Mouse (Mus musculus): ENCODE measurements at regions not wholly inside any gene's neighbourhood (a gene's known extent, or its start where the extent isn't known, plus 50 kb on each side); places are given as distances from the start of the nearest gene placed in this dataset.

- DNase-seq (ENCODE audit: low spot score) (no peak), ATAC-seq (ENCODE audit: low FRiP score, low TSS enrichment) (no peak; the same call in 1 of the 2 replicates)
- Histone ChIP-seq H3K27me3 (ENCODE audit: control insufficient read depth, insufficient read depth, low read length) (no peaks in the 10 kb centered on the region), H3K9me3 (ENCODE audit: control insufficient read depth, low read length) (no peaks in the 10 kb centered on the region), H3K9ac (ENCODE audit: low read length) (no peak overlapping the region), H3K27ac (replicated peaks) (no peak overlapping the region), H3K4me3 (ENCODE audit: low read depth, low read length) (no peak overlapping the region), H3K4me1 (replicated peaks; ENCODE audit: control insufficient read depth, insufficient read depth) (no peaks in the 10 kb centered on the region), H3K4me2 (replicated peaks; ENCODE audit: low read depth) (no peak overlapping the region), H3K36me3 (ENCODE audit: control insufficient read depth, insufficient read depth, low read length) (no peaks in the 10 kb centered on the region)
- 52% methylated on average over 17 of the region's 17 CpGs for WGBS
- TF ChIP-seq CTCF (IDR thresholded peaks at IDR 0.05; ENCODE audit: low read depth) (no peak), EP300 (optimal IDR thresholded peaks at IDR 0.05) (no peak)
These were observed 771.7 kb upstream of the Car8 start for GRCm38 (mm10) chr4:9010381-9011128.

- DNase-seq (ENCODE audit: low spot score) (no peak), ATAC-seq (ENCODE audit: low FRiP score, low TSS enrichment) (no peak)
- Histone ChIP-seq H3K9ac (ENCODE audit: low read length) (no peak overlapping the region), H3K4me1 (replicated peaks; ENCODE audit: control insufficient read depth, insufficient read depth) (no peaks in the 10 kb centered on the region), H3K9me3 (ENCODE audit: control insufficient read depth, low read length) (no peaks in the 10 kb centered on the region), H3K27ac (replicated peaks) (no peak overlapping the region), H3K27me3 (ENCODE audit: control insufficient read depth, insufficient read depth, low read length) (no peaks in the 10 kb centered on the region), H3K4me2 (replicated peaks; ENCODE audit: low read depth) (no peak overlapping the region), H3K36me3 (ENCODE audit: control insufficient read depth, insufficient read depth, low read length) (no peaks in the 10 kb centered on the region), H3K4me3 (ENCODE audit: low read depth, low read length) (no peak overlapping the region)
- 43% methylated on average over 4 of the region's 4 CpGs for WGBS
- no peak for TF ChIP-seq EP300 (optimal IDR thresholded peaks at IDR 0.05)
- TF ChIP-seq CTCF (IDR thresholded peaks at IDR 0.05; ENCODE audit: low read depth), result no peak
These were observed 770.8 kb upstream of the Car8 start for GRCm38 (mm10) chr4:9009656-9010055.

GRCm38 (mm10) chr4:9005938-9006626 lies 767.2 kb upstream of the Car8 start:
- ATAC-seq (ENCODE audit: low FRiP score, low TSS enrichment), result no peak
- WGBS, result 50% methylated on average over 8 of the region's 8 CpGs
- Histone ChIP-seq H3K9me3 (ENCODE audit: control insufficient read depth, low read length) (no peaks in the 10 kb centered on the region), H3K4me1 (replicated peaks; ENCODE audit: control insufficient read depth, insufficient read depth) (no peaks in the 10 kb centered on the region), H3K4me2 (replicated peaks; ENCODE audit: low read depth) (no peak overlapping the region), H3K27ac (replicated peaks) (no peak overlapping the region), H3K9ac (ENCODE audit: low read length) (no peak overlapping the region), H3K36me3 (ENCODE audit: control insufficient read depth, insufficient read depth, low read length) (no peaks in the 10 kb centered on the region), H3K4me3 (ENCODE audit: low read depth, low read length) (no peak overlapping the region), H3K27me3 (ENCODE audit: control insufficient read depth, insufficient read depth, low read length) (no peaks in the 10 kb centered on the region)
- DNase-seq (ENCODE audit: low spot score), result no peak
- no peak for TF ChIP-seq EP300 (optimal IDR thresholded peaks at IDR 0.05)
- no peak for TF ChIP-seq CTCF (IDR thresholded peaks at IDR 0.05; ENCODE audit: low read depth)

GRCm38 (mm10) chr4:9003891-9004290 lies 765.0 kb upstream of the Car8 start:
- H3K27me3 ChIP-seq (ENCODE audit: control insufficient read depth, insufficient read depth, low read length), result no peaks in the 10 kb centered on the region
- H3K27ac ChIP-seq (replicated peaks), result no peak overlapping the region
- no peak for TF ChIP-seq EP300 (optimal IDR thresholded peaks at IDR 0.05)
- no peak for TF ChIP-seq CTCF (IDR thresholded peaks at IDR 0.05; ENCODE audit: low read depth)
- no peaks in the 10 kb centered on the region for H3K4me1 ChIP-seq (replicated peaks; ENCODE audit: control insufficient read depth, insufficient read depth)
- H3K9me3 ChIP-seq (ENCODE audit: control insufficient read depth, low read length), result no peaks in the 10 kb centered on the region
- 76% methylated on average over 1 of the region's 1 CpGs for WGBS
- ATAC-seq (ENCODE audit: low FRiP score, low TSS enrichment), result no peak
- H3K4me3 ChIP-seq (ENCODE audit: low read depth, low read length), result no peak overlapping the region
- H3K4me2 ChIP-seq (replicated peaks; ENCODE audit: low read depth), result no peak overlapping the region
- H3K9ac ChIP-seq (ENCODE audit: low read length), result no peak overlapping the region
- DNase-seq (ENCODE audit: low spot score), result no peak
- H3K36me3 ChIP-seq (ENCODE audit: control insufficient read depth, insufficient read depth, low read length), result no peaks in the 10 kb centered on the region

GRCm38 (mm10) chr4:9002380-9002779 lies 763.5 kb upstream of the Car8 start:
- no peak for ATAC-seq (ENCODE audit: low FRiP score, low TSS enrichment)
- Histone ChIP-seq H3K4me1 (replicated peaks; ENCODE audit: control insufficient read depth, insufficient read depth) (no peaks in the 10 kb centered on the region), H3K27me3 (ENCODE audit: control insufficient read depth, insufficient read depth, low read length) (no peaks in the 10 kb centered on the region), H3K27ac (replicated peaks) (no peak overlapping the region), H3K9me3 (ENCODE audit: control insufficient read depth, low read length) (no peaks in the 10 kb centered on the region), H3K36me3 (ENCODE audit: control insufficient read depth, insufficient read depth, low read length) (no peaks in the 10 kb centered on the region), H3K4me3 (ENCODE audit: low read depth, low read length) (no peak overlapping the region), H3K9ac (ENCODE audit: low read length) (no peak overlapping the region), H3K4me2 (replicated peaks; ENCODE audit: low read depth) (no peak overlapping the region)
- TF ChIP-seq EP300 (optimal IDR thresholded peaks at IDR 0.05), result no peak
- TF ChIP-seq CTCF (IDR thresholded peaks at IDR 0.05; ENCODE audit: low read depth), result no peak
- WGBS, result 83% methylated on average over 6 of the region's 6 CpGs
- DNase-seq (ENCODE audit: low spot score), result no peak

GRCm38 (mm10) chr4:8998606-8999005 lies 759.8 kb upstream of the Car8 start:
- Histone ChIP-seq H3K4me1 (replicated peaks; ENCODE audit: control insufficient read depth, insufficient read depth) (no peaks in the 10 kb centered on the region), H3K9ac (ENCODE audit: low read length) (no peak overlapping the region), H3K27ac (replicated peaks) (no peak overlapping the region), H3K4me3 (ENCODE audit: low read depth, low read length) (no peak overlapping the region), H3K27me3 (ENCODE audit: control insufficient read depth, insufficient read depth, low read length) (no peaks in the 10 kb centered on the region), H3K4me2 (replicated peaks; ENCODE audit: low read depth) (no peak overlapping the region), H3K9me3 (ENCODE audit: control insufficient read depth, low read length) (no peaks in the 10 kb centered on the region), H3K36me3 (ENCODE audit: control insufficient read depth, insufficient read depth, low read length) (no peaks in the 10 kb centered on the region)
- TF ChIP-seq EP300 (optimal IDR thresholded peaks at IDR 0.05), result no peak
- no peak for TF ChIP-seq CTCF (IDR thresholded peaks at IDR 0.05; ENCODE audit: low read depth)
- WGBS, result 75% methylated on average over 4 of the region's 4 CpGs
- ATAC-seq (ENCODE audit: low FRiP score, low TSS enrichment) (no peak), DNase-seq (ENCODE audit: low spot score) (no peak)

All from stomach, postnatal 0 days (tissue).